ENCODE assay signal across 11 mouse cellular contexts in genomic region chr17:79553850-79554249, GRCm38 (mm10). TPM values are rescaled to one million over a fixed set of nuclear protein-coding genes. Genes with fewer than 3 reads are reported as not detected.
DNase-seq lines count a peak whose midpoint lies in the region; ATAC-seq and TF ChIP-seq lines count a peak whose summit lies in the region.
"Had no signal": no experiment of that assay in that cellular context is flagged by ENCODE, and none has a peak within 500 bp of the region (broad histone marks: within the 10 kb centered on the region; RNA-seq: fewer than 3 reads in every experiment).

No protein-coding gene starts in this region.

- no peak for TF ChIP-seq POLR2A in lung, adult 2 months (IDR thresholded peaks at IDR 0.05; ENCODE audit: borderline replicate concordance, extremely low read depth, low read depth, low read length)

- H3K36me3 ChIP-seq in lung, embryonic 14.5 days (ENCODE audit: insufficient read depth) = no peaks in the 10 kb centered on the region
- no peaks in the 10 kb centered on the region for H3K36me3 ChIP-seq in embryonic facial prominence, embryonic 15.5 days
- H3K36me3 ChIP-seq: forebrain, embryonic 15.5 days had no signal

- intact Hi-C loops in gastrocnemius, postnatal 14 days (cut with DNase I; ENCODE audit: low total_unique reads) = no loop called here

- no peak for TF ChIP-seq CTCF in lung, embryonic 14.5 days (IDR thresholded peaks at IDR 0.05; ENCODE audit: low read depth)
- TF ChIP-seq CTCF in lung, adult 2 months (IDR thresholded peaks at IDR 0.05; ENCODE audit: insufficient read depth, low read length) = no peak

- H3K4me1 ChIP-seq in lung, embryonic 14.5 days (ENCODE audit: insufficient read depth) = 0 out of 2 replicates have a peak, but pooled peaks cover 3% of the 10 kb centered on the region
- H3K4me1 ChIP-seq in lung, adult 2 months (ENCODE audit: control insufficient read depth, insufficient read depth, low read length) = peaks cover 18% of the 10 kb centered on the region
- no peaks in the 10 kb centered on the region for H3K4me1 ChIP-seq in embryonic facial prominence, embryonic 15.5 days
- H3K4me1 ChIP-seq: forebrain, embryonic 15.5 days had no signal

- H3K4me2 ChIP-seq in lung, embryonic 14.5 days = no peak overlapping the region
- H3K4me2 ChIP-seq in embryonic facial prominence, embryonic 15.5 days (replicated peaks) = no peak overlapping the region
- H3K4me2 ChIP-seq: forebrain, embryonic 15.5 days; liver, embryonic 11.5 days had no signal

- H3K27ac ChIP-seq in lung, embryonic 14.5 days (ENCODE audit: low read depth) = peak overlapping the region; percentile 40; the same call in 1 of the 2 replicates
- H3K27ac ChIP-seq in embryonic facial prominence, embryonic 15.5 days (replicated peaks) = no peak overlapping the region
- H3K27ac ChIP-seq: forebrain, embryonic 15.5 days had no signal

- peak; percentile 95 for ATAC-seq in lung, embryonic 14.5 days (ENCODE audit: insufficient read depth)
- ATAC-seq in embryonic facial prominence, embryonic 15.5 days (ENCODE audit: insufficient number of reproducible peaks, low FRiP score, low TSS enrichment, low read depth) = peak; percentile 65; the same call in 1 of the 2 replicates
- ATAC-seq in inflammation-experienced regulatory T-cells, adult 6 months = no peak
- ATAC-seq: forebrain, embryonic 15.5 days had no signal

- DNase-seq in gastrocnemius, postnatal 14 days = peak; percentile 16
- no peak for DNase-seq in gastrocnemius, adult 18-20 months (ENCODE audit: low spot score)
- peak; percentile 92 for DNase-seq in lung, embryonic 14.5 days
- DNase-seq in lung, adult 2 months = no peak
- peak; percentile 9 for DNase-seq in ovary, postnatal 14 days (ENCODE audit: low spot score)
- DNase-seq in T-cell, adult 2 months (ENCODE audit: low spot score) = no peak
- DNase-seq: thymus, adult 18-20 months had no signal

- no peaks in the 10 kb centered on the region for H3K27me3 ChIP-seq in lung, embryonic 14.5 days (ENCODE audit: insufficient read depth, low read length)
- H3K27me3 ChIP-seq in embryonic facial prominence, embryonic 15.5 days = no peaks in the 10 kb centered on the region
- H3K27me3 ChIP-seq: forebrain, embryonic 15.5 days had no signal

- no peak overlapping the region for H3K4me3 ChIP-seq in lung, embryonic 14.5 days (ENCODE audit: low read depth, low read length)
- no peak overlapping the region for H3K4me3 ChIP-seq in lung, adult 2 months (replicated peaks; ENCODE audit: extremely low read depth, low read depth, low read length)
- no peak overlapping the region for H3K4me3 ChIP-seq in embryonic facial prominence, embryonic 15.5 days (replicated peaks)
- H3K4me3 ChIP-seq: forebrain, embryonic 15.5 days had no signal

- H3K9ac ChIP-seq in lung, embryonic 14.5 days = no peak overlapping the region
- H3K9ac ChIP-seq in embryonic facial prominence, embryonic 15.5 days = no peak overlapping the region
- H3K9ac ChIP-seq: forebrain, embryonic 15.5 days had no signal

- 31% methylated on average over 2 of the region's 2 CpGs for WGBS in lung, embryonic 14.5 days
- WGBS in lung, adult 2 months = 53% methylated on average over 2 of the region's 2 CpGs
- WGBS in embryonic facial prominence, embryonic 15.5 days = 73% methylated on average over 2 of the region's 2 CpGs

- H3K9me3 ChIP-seq in lung, embryonic 14.5 days (ENCODE audit: low read depth, low read length) = no peaks in the 10 kb centered on the region
- no peaks in the 10 kb centered on the region for H3K9me3 ChIP-seq in embryonic facial prominence, embryonic 15.5 days (replicated peaks)
- H3K9me3 ChIP-seq: forebrain, embryonic 15.5 days had no signal

RNA-seq across cellular contexts. Expression of gene Rmdn2, which starts 57.8 kb away (rescaled TPM):
- 1 to 10 TPM; 6.7 to 6.9 TPM for total RNA-seq in gastrocnemius, postnatal 14 days (2021)
- total RNA-seq in gastrocnemius, adult 18-20 months (2021) = 10 to 100 TPM; 12.3 to 13.9 TPM
- polyA plus RNA-seq in lung, embryonic 14.5 days (2014; fragmentation: Nextera tagmentation; extraction: Ambion mirVana) = 13.3 and 17.0 TPM in 2 replicates
- polyA plus RNA-seq in lung, adult 2 months (2012; rRNA removed) = 4.9 and 6.4 TPM in 2 replicates
- polyA plus RNA-seq in embryonic facial prominence, embryonic 15.5 days (2015; fragmentation: Nextera tagmentation; extraction: Ambion mirVana) = 9.0 and 9.4 TPM in 2 replicates
- polyA plus RNA-seq in inflammation-experienced regulatory T-cells, adult 6 months (2017; shearing (Covaris generic)) = 10 to 100 TPM in 1 of 3 experiments, 1 to 10 TPM in 2; 3.2 to 19.9 (median 6.9) TPM

Comparison
In these comparisons a context has a peak if more than half of its experiments do, and no peak if none do; other contexts are left out.
1. DNase-seq: peak in gastrocnemius, postnatal 14 days (single experiment), lung, embryonic 14.5 days (single experiment) and ovary, postnatal 14 days (single experiment); none in gastrocnemius, adult 18-20 months (single experiment), lung, adult 2 months (single experiment) and T-cell, adult 2 months (single experiment).